In genomic region chr7:38199907-38200605, GRCm38 (mm10) we compare ENCODE assay signal across 9 mouse cellular contexts. TPM values are rescaled to one million over a fixed set of nuclear protein-coding genes. Genes with fewer than 3 reads are reported as not detected.
DNase-seq lines count a peak whose midpoint lies in the region; ATAC-seq and TF ChIP-seq lines count a peak whose summit lies in the region.
"Had no signal": no experiment of that assay in that cellular context is flagged by ENCODE, and none has a peak within 500 bp of the region (broad histone marks: within the 10 kb centered on the region; RNA-seq: fewer than 3 reads in every experiment).

No protein-coding gene starts in this region.

- no peaks in the 10 kb centered on the region for H3K27me3 ChIP-seq in kidney, postnatal 0 days (ENCODE audit: insufficient read depth, low read length)
- no peaks in the 10 kb centered on the region for H3K27me3 ChIP-seq in hindbrain, postnatal 0 days (ENCODE audit: insufficient read depth, low read length)
- H3K27me3 ChIP-seq in midbrain, embryonic 16.5 days (ENCODE audit: control insufficient read depth, insufficient read depth, low read depth, low read length): no peaks in the 10 kb centered on the region

- no peak for TF ChIP-seq CTCF in kidney, postnatal 0 days (IDR thresholded peaks at IDR 0.05; ENCODE audit: low read depth)
- no peak for TF ChIP-seq CTCF in cortical plate, adult 2 months (IDR thresholded peaks at IDR 0.05; ENCODE audit: extremely low read depth, insufficient read depth, low read length)
- TF ChIP-seq CTCF in hindbrain, postnatal 0 days (IDR thresholded peaks at IDR 0.05; ENCODE audit: low read depth): no peak

- H3K4me2 ChIP-seq in kidney, postnatal 0 days (ENCODE audit: low read length): peak overlapping the region; percentile 39
- H3K4me2 ChIP-seq in hindbrain, postnatal 0 days (ENCODE audit: low read depth, low read length): peak overlapping the region; percentile 60
- H3K4me2 ChIP-seq in midbrain, embryonic 16.5 days (ENCODE audit: low read length): peak overlapping the region; percentile 61

- ATAC-seq in kidney, postnatal 0 days (replicated peaks; ENCODE audit: low FRiP score, low read depth): no peak
- ATAC-seq in hindbrain, postnatal 0 days: no peak
- no peak for ATAC-seq in midbrain, embryonic 16.5 days

- H3K4me3 ChIP-seq in kidney, postnatal 0 days (replicated peaks; ENCODE audit: low read depth, low read length): no peak overlapping the region
- peak overlapping the region; percentile 32; the same call in 1 of the 2 replicates for H3K4me3 ChIP-seq in cortical plate, adult 2 months (ENCODE audit: insufficient read depth, low read length)
- peak overlapping the region; percentile 35 for H3K4me3 ChIP-seq in hindbrain, postnatal 0 days (ENCODE audit: low read length)
- H3K4me3 ChIP-seq in midbrain, embryonic 16.5 days (ENCODE audit: low read depth, low read length): peak overlapping the region; percentile 40

- H3K27ac ChIP-seq in kidney, postnatal 0 days: no peak overlapping the region
- no peak overlapping the region for H3K27ac ChIP-seq in cortical plate, adult 2 months (ENCODE audit: insufficient read depth, low read length)
- H3K27ac ChIP-seq in hindbrain, postnatal 0 days: peak overlapping the region; percentile 79
- peak overlapping the region; percentile 59; the same call in 1 of the 2 replicates for H3K27ac ChIP-seq in midbrain, embryonic 16.5 days (ENCODE audit: low read length)

- WGBS in kidney, postnatal 0 days: 68% methylated on average over 8 of the region's 8 CpGs
- WGBS in hindbrain, postnatal 0 days: 62% methylated on average over 8 of the region's 8 CpGs
- WGBS in midbrain, embryonic 16.5 days: 63% methylated on average over 8 of the region's 8 CpGs

- H3K9ac ChIP-seq in kidney, postnatal 0 days (ENCODE audit: low read depth, low read length): no peak overlapping the region
- H3K9ac ChIP-seq in hindbrain, postnatal 0 days (replicated peaks; ENCODE audit: low read length): peak overlapping the region; percentile 50
- H3K9ac ChIP-seq in midbrain, embryonic 16.5 days (ENCODE audit: low read depth, low read length): peak overlapping the region; percentile 56

- no peak for DNase-seq in kidney, postnatal 0 days (ENCODE audit: low spot score)
- DNase-seq in kidney, postnatal 4 days: no peak
- DNase-seq in hindbrain, postnatal 0 days (ENCODE audit: low spot score): no peak
- DNase-seq in testis, postnatal 14 days (ENCODE audit: low spot score): no peak
- no peak for DNase-seq in spleen, postnatal 10 days (ENCODE audit: low spot score in 2 of 2)
- DNase-seq in spleen, postnatal 4 days (ENCODE audit: low spot score in 2 of 2): no peak

- no peaks in the 10 kb centered on the region for H3K9me3 ChIP-seq in kidney, postnatal 0 days (replicated peaks; ENCODE audit: low read length)
- no peaks in the 10 kb centered on the region for H3K9me3 ChIP-seq in hindbrain, postnatal 0 days (ENCODE audit: low read length)
- H3K9me3 ChIP-seq in midbrain, embryonic 16.5 days (replicated peaks; ENCODE audit: control insufficient read depth, low read length, poor library complexity, severe bottlenecking): no peaks in the 10 kb centered on the region

- H3K4me1 ChIP-seq in kidney, postnatal 0 days (replicated peaks; ENCODE audit: insufficient read depth, low read length): no peaks in the 10 kb centered on the region
- H3K4me1 ChIP-seq in cortical plate, adult 2 months (ENCODE audit: control insufficient read depth, insufficient read depth, low read length): no peaks in the 10 kb centered on the region
- H3K4me1 ChIP-seq in hindbrain, postnatal 0 days (ENCODE audit: insufficient read depth, low read length): no peaks in the 10 kb centered on the region
- 0 out of 2 replicates have a peak, but pooled peaks cover 4% of the 10 kb centered on the region for H3K4me1 ChIP-seq in midbrain, embryonic 16.5 days (ENCODE audit: control insufficient read depth, insufficient read depth, low read length)

- TF ChIP-seq POLR2A in cortical plate, adult 2 months (IDR thresholded peaks at IDR 0.05; ENCODE audit: extremely low read depth, insufficient read depth, low read length): no peak

- no peaks in the 10 kb centered on the region for H3K36me3 ChIP-seq in kidney, postnatal 0 days (ENCODE audit: insufficient read depth, low read length)
- no peaks in the 10 kb centered on the region for H3K36me3 ChIP-seq in hindbrain, postnatal 0 days (ENCODE audit: insufficient read depth, low read length)
- peaks cover 5% of the 10 kb centered on the region; the same call in 1 of the 2 replicates for H3K36me3 ChIP-seq in midbrain, embryonic 16.5 days (ENCODE audit: control insufficient read depth, insufficient read depth, low read length)
- H3K36me3 ChIP-seq: G1E had no signal

RNA-seq across cellular contexts. Expression of gene 1600014C10Rik, which starts 17.0 kb away (rescaled TPM):
- 18.5 and 20.9 TPM in 2 replicates for polyA plus RNA-seq in kidney, postnatal 0 days (2015; fragmentation: Nextera tagmentation; extraction: Ambion mirVana)
- polyA plus RNA-seq in cortical plate, adult 2 months (2012; rRNA removed): 24.8 TPM in 2 replicates
- total RNA-seq in hindbrain, postnatal 0 days (2014; rRNA removed): 34.9 and 35.8 TPM in 2 replicates
- 25.6 and 26.1 TPM in 2 replicates for polyA plus RNA-seq in hindbrain, postnatal 0 days (2015; fragmentation: Nextera tagmentation; extraction: Ambion mirVana)
- 33.4 and 36.2 TPM in 2 replicates for polyA plus RNA-seq in midbrain, embryonic 16.5 days (2015; fragmentation: Nextera tagmentation; extraction: Ambion mirVana)

RNA-seq across cellular contexts. Expression of gene Plekhf1, which starts 27.8 kb away (rescaled TPM):
- 4.8 and 5.0 TPM in 2 replicates for polyA plus RNA-seq in kidney, postnatal 0 days (2015; fragmentation: Nextera tagmentation; extraction: Ambion mirVana)
- 1.6 and 1.8 TPM in 2 replicates for polyA plus RNA-seq in cortical plate, adult 2 months (2012; rRNA removed)
- 1.2 and 2.0 TPM in 2 replicates for total RNA-seq in hindbrain, postnatal 0 days (2014; rRNA removed)
- 0.84 and 0.97 TPM in 2 replicates for polyA plus RNA-seq in hindbrain, postnatal 0 days (2015; fragmentation: Nextera tagmentation; extraction: Ambion mirVana)
- 0.26 and 0.49 TPM in 2 replicates for polyA plus RNA-seq in midbrain, embryonic 16.5 days (2015; fragmentation: Nextera tagmentation; extraction: Ambion mirVana)

Comparison
In these comparisons a context has a peak if more than half of its experiments do, and no peak if none do; other contexts are left out.
1. H3K27ac ChIP-seq: peak in hindbrain, postnatal 0 days (single experiment) and midbrain, embryonic 16.5 days (single experiment); none in kidney, postnatal 0 days (single experiment) and cortical plate, adult 2 months (single experiment).
2. Peak in every context shown above with its lines, with median percentiles within 50 percentile points of each other: H3K4me2 ChIP-seq.